Mouse (Mus musculus) intestine, embryonic 14.5 days (tissue): ENCODE data around the gene Rara. TPM values are rescaled to one million over a fixed set of nuclear protein-coding genes. Genes with fewer than 3 reads are reported as not detected.
A peak's percentile ranks its signal among the peaks of the same experiment; 100 is the strongest.

Experiments used
- ATAC-seq: fragments of 200-750 bp; cut with Nextera tagmentation; replicated peaks from 2 replicates; pipeline ENCODE4 v1.8.0; 2017; ENCODE audit warnings: low read depth, moderate number of reproducible peaks, moderate TSS enrichment, moderate library complexity; ENCODE audit not compliant: low FRiP score, low TSS enrichment
- DNase-seq: peaks from one replicate; pipeline ENCODE4 v3.0.0-alpha.2; 2018; ENCODE audit warnings: low spot score
- H3K27ac ChIP-seq: fragments of 300-500 bp; sonication (generic); 2 replicates; pipeline ENCODE4 v1.5.1; 2014; ENCODE audit warnings: low read depth, mild to moderate bottlenecking, control low read depth
- H3K27me3 ChIP-seq: fragments of 300-500 bp; sonication (generic); replicated peaks from 2 replicates; pipeline ENCODE4 v1.6.1; 2014; ENCODE audit warnings: low read length, control low read depth; ENCODE audit not compliant: control insufficient read depth, insufficient read depth
- H3K36me3 ChIP-seq: fragments of 300-500 bp; sonication (generic); 2 replicates; pipeline ENCODE4 v1.6.1; 2014; ENCODE audit warnings: low read length, control low read depth; ENCODE audit not compliant: control insufficient read depth, insufficient read depth
- H3K4me1 ChIP-seq: fragments of 300-500 bp; sonication (generic); replicated peaks from 2 replicates; pipeline ENCODE4 v1.6.1; 2014; ENCODE audit warnings: low read length, control low read depth, mixed read lengths; ENCODE audit not compliant: control insufficient read depth, insufficient read depth
- H3K4me2 ChIP-seq: fragments of 300-500 bp; sonication (generic); 2 replicates; pipeline ENCODE4 v1.6.1; 2014; ENCODE audit warnings: low read length
- H3K4me3 ChIP-seq: fragments of 300-500 bp; sonication (generic); 2 replicates; pipeline ENCODE4 v1.5.1; 2014; ENCODE audit warnings: low read depth, low read length, control low read depth, mixed read lengths
- H3K9ac ChIP-seq: fragments of 300-500 bp; sonication (generic); 2 replicates; pipeline ENCODE4 v1.6.1; 2014; ENCODE audit warnings: mild to moderate bottlenecking, low read length
- H3K9me3 ChIP-seq: fragments of 300-500 bp; sonication (generic); 2 replicates; pipeline ENCODE4 v1.6.1; 2016; ENCODE audit warnings: low read length, control low read depth; ENCODE audit not compliant: control insufficient read depth
- WGBS: fragments of 180-500 bp; shearing (Covaris S2); extraction: QIAGEN DNeasy Blood & Tissue Kit; methylation state at CpG from one replicate; pipeline ENCODE4 v1.1.7; 2014; 5-methylcytosine and 5-hydroxymethylcytosine counted together
- polyA plus RNA-seq: library from polyadenylated mRNA; unstranded; fragments of >200 nt; fragmentation: Nextera tagmentation; extraction: Ambion mirVana; gene quantifications from 2 replicates; pipeline ENCODE4 v1.2.1, GENCODE M21; 2014

Rara gene
- polyA plus RNA-seq, result 42.4 and 43.6 TPM in 2 replicates

- H3K9ac ChIP-seq, result peak within 1 kb of the TSS; percentile 63
- peak within 1 kb of the TSS; percentile 94 for H3K4me2 ChIP-seq
- ATAC-seq (no peak), DNase-seq (peak; percentile 81)
- H3K36me3 ChIP-seq, result no peaks in the 10 kb centered on the region
- no peaks in the 10 kb centered on the region for H3K9me3 ChIP-seq
- no peaks in the 10 kb centered on the region for H3K27me3 ChIP-seq
- peaks cover 91% of the 10 kb centered on the region for H3K4me1 ChIP-seq
- WGBS, result 11% methylated on average over 20 of the region's 21 CpGs
- H3K4me3 ChIP-seq, result peak within 1 kb of the TSS; percentile 61
- H3K27ac ChIP-seq, result peak within 1 kb of the TSS; percentile 88
Observed at GRCm38 (mm10) chr11:98927438-98928076, at the start of gene Rara. Gene Rara (plus strand): TSS chr11:98927818.

DNA sequence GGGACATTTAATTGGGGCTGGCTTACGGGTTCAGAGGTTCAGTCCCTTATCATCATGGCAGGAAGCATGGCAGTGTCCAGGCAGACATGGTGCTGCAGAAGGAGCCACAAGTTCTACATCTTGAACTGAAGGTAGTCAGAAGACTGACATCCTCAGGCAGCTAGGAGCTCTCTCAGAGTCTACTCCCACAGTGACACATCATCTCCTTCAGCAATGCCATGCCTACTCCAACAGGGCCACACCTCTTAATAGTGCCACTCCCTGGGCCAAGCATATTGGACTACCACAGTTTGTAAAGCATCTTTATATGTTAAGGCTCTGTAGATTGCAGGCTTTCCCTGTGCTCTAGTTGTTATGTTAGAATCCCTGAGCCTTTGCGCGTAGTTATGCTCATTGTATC is 39.9 kb upstream of the Rara start:
- no peaks in the 10 kb centered on the region for H3K27me3 ChIP-seq
- no peak for DNase-seq
- no peak overlapping the region for H3K9ac ChIP-seq
- H3K4me3 ChIP-seq, result no peak overlapping the region
- no peak for ATAC-seq
- peaks cover 75% of the 10 kb centered on the region for H3K36me3 ChIP-seq
- 95% methylated on average over 3 of the region's 3 CpGs for WGBS
- H3K27ac ChIP-seq, result no peak overlapping the region
- H3K4me1 ChIP-seq, result no peaks in the 10 kb centered on the region
- no peaks in the 10 kb centered on the region for H3K9me3 ChIP-seq
- H3K4me2 ChIP-seq, result no peak overlapping the region

DNA sequence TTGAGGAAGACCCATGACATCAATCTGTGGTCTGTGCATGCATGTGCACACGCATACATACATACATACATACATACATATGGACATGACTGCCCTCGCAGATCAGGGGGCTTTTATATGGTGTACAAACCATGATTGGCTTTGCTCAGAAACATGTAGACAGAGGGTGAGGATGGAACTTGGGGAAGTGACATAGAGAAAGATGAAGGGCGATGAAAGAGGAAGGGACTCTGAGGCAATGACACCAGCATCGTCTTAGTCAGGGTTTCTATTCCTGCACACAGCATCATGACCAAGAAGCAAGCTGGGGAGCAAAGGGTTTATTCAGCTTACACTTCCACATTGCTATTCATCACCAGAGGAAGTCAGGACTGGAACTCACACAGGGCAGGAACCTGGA is 38.5 kb upstream of the Rara start:
- H3K4me3 ChIP-seq, result no peak overlapping the region
- no peaks in the 10 kb centered on the region for H3K9me3 ChIP-seq
- 97% methylated on average over 4 of the region's 4 CpGs for WGBS
- no peak overlapping the region for H3K9ac ChIP-seq
- ATAC-seq, result no peak
- peaks cover 89% of the 10 kb centered on the region for H3K36me3 ChIP-seq
- H3K4me1 ChIP-seq, result no peaks in the 10 kb centered on the region
- H3K27ac ChIP-seq, result no peak overlapping the region
- H3K27me3 ChIP-seq, result no peaks in the 10 kb centered on the region
- no peak overlapping the region for H3K4me2 ChIP-seq
- DNase-seq, result no peak

- Histone ChIP-seq H3K4me1 (no peaks in the 10 kb centered on the region), H3K27me3 (no peaks in the 10 kb centered on the region), H3K27ac (no peak overlapping the region), H3K4me3 (no peak overlapping the region), H3K9ac (no peak overlapping the region), H3K9me3 (no peaks in the 10 kb centered on the region), H3K36me3 (peaks cover 84% of the 10 kb centered on the region), H3K4me2 (no peak overlapping the region)
- ATAC-seq (no peak), DNase-seq (no peak)
- 90% methylated on average over 5 of the region's 5 CpGs for WGBS
Observed at GRCm38 (mm10) chr11:98889977-98890376, 37.6 kb upstream of the Rara start.

DNA sequence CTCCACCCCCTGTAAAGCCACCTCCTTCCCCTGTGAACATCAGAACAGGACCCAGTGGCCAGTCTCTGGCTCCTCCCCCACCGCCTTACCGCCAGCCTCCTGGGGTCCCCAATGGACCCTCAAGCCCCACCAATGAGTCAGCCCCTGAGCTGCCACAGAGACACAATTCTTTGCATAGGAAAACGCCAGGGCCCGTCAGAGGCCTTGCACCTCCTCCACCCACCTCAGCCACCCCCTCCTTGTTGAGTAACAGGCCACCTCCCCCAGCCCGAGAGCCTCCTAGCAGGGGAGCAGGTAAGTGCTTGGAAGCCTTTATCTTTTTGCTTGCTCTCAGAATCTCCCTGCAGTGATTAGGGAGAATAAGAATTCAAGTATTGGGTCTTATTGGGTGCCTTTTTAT is 35.2 kb upstream of the Rara start:
- DNase-seq, result no peak
- no peak for ATAC-seq
- Histone ChIP-seq H3K4me3 (no peak overlapping the region), H3K27ac (no peak overlapping the region), H3K9ac (no peak overlapping the region), H3K36me3 (peaks cover 83% of the 10 kb centered on the region), H3K9me3 (no peaks in the 10 kb centered on the region), H3K4me2 (no peak overlapping the region), H3K27me3 (no peaks in the 10 kb centered on the region), H3K4me1 (no peaks in the 10 kb centered on the region)
- 58% methylated on average over 5 of the region's 5 CpGs for WGBS

DNA sequence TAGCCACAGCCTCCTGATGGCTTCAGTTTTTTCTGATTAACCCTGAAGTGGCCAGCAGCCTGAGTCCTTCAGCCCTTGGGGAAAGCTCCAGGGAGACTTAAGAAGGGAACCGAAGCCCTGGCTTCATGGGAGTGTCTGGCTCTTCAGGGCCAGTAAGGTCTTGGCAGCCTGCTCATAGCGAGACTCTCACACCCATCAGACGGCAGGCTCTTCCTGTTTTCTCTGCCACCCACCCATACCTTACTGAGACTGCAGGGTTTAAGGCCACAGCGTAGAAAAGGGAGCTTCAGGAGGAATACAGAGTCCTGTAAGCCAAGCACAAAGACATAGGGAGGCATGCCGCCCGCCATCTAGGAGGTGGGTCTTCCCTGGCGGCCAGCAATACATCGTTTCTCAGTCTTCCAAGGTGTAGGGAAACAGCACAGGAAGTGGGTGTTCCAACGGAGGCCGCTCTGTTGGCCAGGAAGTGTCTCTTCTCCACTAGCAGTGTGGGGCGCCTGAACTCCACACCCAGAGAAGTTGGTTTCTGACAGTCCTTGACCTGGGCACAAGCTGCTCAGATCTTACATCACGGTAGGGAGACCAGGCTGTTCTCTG is 27.0 kb upstream of the Rara start:
- H3K4me3 ChIP-seq, result no peak overlapping the region
- peaks cover 73% of the 10 kb centered on the region for H3K36me3 ChIP-seq
- peaks cover 12% of the 10 kb centered on the region for H3K4me1 ChIP-seq
- DNase-seq (no peak), ATAC-seq (no peak)
- no peak overlapping the region for H3K9ac ChIP-seq
- no peak overlapping the region for H3K4me2 ChIP-seq
- no peaks in the 10 kb centered on the region for H3K27me3 ChIP-seq
- no peaks in the 10 kb centered on the region for H3K9me3 ChIP-seq
- no peak overlapping the region for H3K27ac ChIP-seq
- 81% methylated on average over 12 of the region's 12 CpGs for WGBS

- Histone ChIP-seq H3K9ac (no peak overlapping the region), H3K27me3 (no peaks in the 10 kb centered on the region), H3K9me3 (no peaks in the 10 kb centered on the region), H3K4me3 (no peak overlapping the region), H3K4me1 (peaks cover 16% of the 10 kb centered on the region), H3K36me3 (peaks cover 52% of the 10 kb centered on the region), H3K27ac (peak overlapping the region; percentile 69; the same call in 1 of the 2 replicates), H3K4me2 (no peak overlapping the region)
- ATAC-seq (no peak), DNase-seq (no peak)
- WGBS, result 16% methylated on average over 10 of the region's 10 CpGs
Observed at GRCm38 (mm10) chr11:98902621-98903245, 24.9 kb upstream of the Rara start.

GRCm38 (mm10) chr11:98904577-98904976 is 23.0 kb upstream of the Rara start:
- Histone ChIP-seq H3K9me3 (no peaks in the 10 kb centered on the region), H3K27ac (peak overlapping the region; percentile 69), H3K36me3 (peaks cover 36% of the 10 kb centered on the region), H3K27me3 (no peaks in the 10 kb centered on the region), H3K4me1 (peaks cover 31% of the 10 kb centered on the region), H3K4me2 (no peak overlapping the region), H3K9ac (no peak overlapping the region), H3K4me3 (no peak overlapping the region)
- 53% methylated on average over 2 of the region's 2 CpGs for WGBS
- DNase-seq (no peak), ATAC-seq (no peak)
